Mouse (Mus musculus) ovary, postnatal 36 days (tissue): ENCODE results near the gene Sbk2.
"Not testable (repeated sequence)": the region's sequence is repeated elsewhere in the genome, so short reads cannot be mapped to it uniquely, and the experiment has no call there.

Source experiments
- DNase-seq: peaks from one replicate; pipeline ENCODE4 v3.0.0; 2022; ENCODE audit warnings: low spot score, mixed read lengths

Sbk2 gene

DNA sequence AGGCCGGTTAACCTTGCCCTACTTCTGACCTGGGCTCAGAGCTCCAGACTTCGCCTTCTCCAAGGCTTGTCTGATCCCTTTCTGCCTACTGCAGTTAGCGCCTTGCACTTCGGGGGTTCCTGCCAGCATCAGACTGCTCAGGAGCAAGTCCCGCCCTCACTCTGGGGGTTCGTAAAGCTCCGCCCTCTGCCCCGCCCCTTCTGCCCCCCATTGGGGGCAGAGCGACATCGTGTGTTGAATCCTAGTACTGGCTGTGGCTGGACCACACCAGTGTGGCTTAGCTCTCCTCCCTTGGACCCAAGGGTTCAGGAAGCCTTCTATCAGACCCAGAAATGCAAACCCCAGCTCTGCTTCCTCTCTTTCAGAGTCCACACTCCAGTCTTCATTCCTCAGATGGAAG, at the start of gene Sbk2:
Sbk2 (minus strand) TSS at position 135 of the 400 bp plus-strand sequence.
- DNase-seq: peak; percentile 87

DNA sequence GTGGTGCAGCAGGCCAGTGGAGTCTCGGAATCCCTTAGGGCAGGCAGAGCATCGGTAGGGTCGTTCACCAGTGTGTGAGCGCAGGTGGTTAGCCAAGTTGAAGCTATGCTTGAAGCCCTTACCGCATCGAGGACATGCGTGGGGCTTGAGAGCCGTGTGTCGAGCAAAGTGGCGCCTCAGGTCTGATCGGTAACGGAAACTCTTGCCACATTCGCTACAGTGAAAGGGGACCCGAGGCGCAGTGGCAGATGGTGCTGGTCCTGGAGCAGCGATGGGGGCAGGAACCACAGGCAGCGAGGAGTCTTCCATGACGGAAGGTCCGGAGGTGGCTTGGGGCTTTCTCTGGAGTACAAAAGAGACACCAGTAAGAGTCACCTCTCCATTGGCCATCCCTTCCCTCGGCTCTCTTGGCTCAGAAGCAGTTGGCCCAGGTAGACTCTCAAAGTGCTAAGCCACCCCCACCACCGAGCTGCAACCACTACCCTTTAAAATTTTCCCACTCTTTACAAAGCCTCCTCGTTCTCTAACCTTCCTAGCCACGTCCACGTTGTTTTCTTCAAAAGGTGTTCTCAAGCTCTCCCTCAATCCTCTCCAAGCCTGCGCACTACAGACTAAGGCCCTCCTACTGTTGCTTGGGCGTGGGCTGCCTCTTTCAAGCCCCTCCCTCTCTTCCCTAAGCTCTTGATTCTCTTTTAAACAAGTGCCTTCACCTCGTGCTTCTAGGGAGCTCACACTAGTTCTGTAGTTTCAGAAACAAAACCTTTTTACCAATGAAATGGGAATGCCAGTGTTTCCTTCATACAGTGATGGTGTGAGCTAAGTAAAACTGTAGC, 48.7 kb upstream of the Sbk2 start:
- no peak for DNase-seq

DNA sequence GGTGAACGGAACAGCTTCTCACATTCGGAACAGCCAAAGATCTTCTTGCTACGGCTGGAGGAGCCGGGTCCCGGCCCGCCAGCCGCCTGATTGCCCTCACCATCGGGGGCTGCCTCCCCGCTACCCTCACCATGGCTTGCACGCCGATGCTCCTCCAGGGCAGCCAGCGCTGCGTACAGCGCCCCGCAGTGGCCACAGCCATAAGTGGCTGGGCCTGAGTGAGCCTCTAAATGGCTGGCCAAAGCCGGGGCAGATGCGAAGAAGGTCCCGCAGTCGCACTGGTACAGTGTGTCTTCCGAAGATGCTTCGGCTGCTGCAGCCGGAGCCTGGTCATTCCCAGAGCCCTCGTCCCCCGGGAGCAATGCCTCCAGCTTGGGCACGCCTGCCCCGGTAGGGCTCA, 44.0 kb upstream of the Sbk2 start:
- DNase-seq: no peak

DNA sequence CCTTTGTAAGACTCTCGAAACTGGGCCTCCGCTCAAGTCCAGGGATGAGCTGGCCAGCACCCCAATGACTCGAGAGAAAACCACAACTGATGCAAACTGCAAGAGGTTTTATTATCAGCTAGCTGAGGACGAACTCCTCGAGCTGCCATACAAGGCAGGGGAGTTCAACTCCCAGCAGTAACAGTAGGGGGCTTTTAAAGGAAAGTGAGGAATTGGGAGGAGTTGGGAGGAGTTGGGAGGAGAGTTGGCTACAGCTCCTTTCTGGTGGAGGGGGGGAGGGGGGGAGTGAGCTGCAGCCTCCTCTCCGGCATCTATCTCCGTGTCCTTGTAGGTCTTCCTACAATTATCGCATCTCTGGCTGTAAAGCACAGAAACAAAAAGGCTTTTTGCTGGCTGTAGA, 38.7 kb upstream of the Sbk2 start:
- not testable (repeated sequence) for DNase-seq

DNA sequence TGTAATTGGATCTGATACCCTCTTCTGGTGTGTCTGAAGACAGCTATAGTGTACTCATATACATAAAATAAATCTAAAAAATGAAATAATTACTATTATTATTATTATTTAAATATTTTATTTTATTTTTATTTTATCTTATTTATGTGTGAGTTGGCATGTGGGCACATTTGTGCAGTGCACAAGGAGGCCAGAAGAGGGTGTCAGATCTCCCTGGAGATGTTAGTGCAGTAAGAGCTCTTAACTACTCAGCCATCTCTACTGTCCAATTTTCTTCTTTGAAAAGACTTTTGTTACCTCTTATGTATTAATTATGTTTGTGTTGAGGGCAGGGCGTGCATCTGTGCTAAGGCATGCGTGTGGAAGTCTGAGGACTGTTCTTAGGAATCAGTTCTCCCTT, 35.7 kb upstream of the Sbk2 start:
- DNase-seq: no peak

DNA sequence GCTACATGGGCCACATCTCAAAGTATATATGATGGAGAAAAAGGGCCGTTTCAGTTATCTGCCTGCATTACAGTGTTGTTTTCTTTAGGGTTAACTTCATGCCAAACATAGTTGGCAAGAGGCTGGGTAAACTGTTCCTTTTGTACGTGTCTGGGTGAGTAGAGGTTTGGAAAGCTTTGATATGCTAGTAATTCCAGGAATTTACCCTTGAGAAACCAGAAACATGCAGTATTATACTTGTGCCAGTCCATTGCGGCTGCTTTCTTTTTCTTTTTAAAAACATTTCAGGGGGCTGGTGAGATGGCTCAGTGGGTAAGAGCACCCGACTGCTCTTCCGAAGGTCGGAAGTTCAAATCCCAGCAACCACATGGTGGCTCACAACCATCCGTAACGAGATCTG, 32.7 kb upstream of the Sbk2 start:
- no peak for DNase-seq

DNA sequence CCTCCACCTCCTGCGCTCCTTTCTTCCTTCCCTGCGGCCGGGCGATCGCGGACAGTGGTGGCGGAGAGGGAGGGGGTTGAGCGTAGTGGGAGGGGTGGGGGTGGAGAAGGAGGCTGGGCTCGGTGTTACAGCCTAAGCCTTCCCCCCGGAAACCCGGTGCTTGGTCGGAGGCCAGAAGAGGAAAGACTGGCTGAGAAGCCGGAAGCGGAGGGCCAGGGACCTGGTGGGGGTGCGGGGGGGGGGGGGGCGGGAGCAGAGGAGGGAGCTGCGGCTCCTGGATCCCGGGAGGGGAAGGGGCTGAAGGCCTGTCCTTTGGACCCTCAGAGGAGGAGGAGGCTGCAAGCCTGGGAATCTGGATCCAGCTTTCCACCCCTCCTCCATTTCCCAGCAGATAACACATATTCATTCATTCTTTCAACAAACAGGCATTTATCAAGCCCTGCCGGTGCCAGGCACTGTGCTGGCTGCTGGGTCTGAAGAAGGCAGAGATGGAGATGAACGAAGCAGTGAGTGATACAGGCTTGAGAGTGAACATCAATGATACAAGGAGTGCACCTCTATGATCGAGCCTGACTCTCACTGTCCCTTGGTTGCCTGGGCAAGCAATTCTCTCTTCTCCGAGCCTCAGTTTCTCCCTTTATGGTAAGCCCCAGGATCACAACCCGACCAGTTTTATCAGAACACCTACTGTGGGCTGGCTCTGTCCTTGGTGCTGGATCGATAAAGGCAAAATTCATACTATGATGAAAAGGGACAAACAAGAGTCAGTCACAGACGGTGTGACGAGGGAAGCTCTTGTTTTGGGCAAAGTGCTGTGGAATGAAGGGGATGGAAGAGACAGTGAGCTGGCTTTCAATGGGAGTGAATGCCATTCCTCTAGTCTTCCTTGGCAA, 32.0 kb upstream of the Sbk2 start, which contains the start of gene Zfp579:
Zfp579 (minus strand) TSS at position 156 of the 893 bp plus-strand sequence.
- peak; percentile 91 for DNase-seq

DNA sequence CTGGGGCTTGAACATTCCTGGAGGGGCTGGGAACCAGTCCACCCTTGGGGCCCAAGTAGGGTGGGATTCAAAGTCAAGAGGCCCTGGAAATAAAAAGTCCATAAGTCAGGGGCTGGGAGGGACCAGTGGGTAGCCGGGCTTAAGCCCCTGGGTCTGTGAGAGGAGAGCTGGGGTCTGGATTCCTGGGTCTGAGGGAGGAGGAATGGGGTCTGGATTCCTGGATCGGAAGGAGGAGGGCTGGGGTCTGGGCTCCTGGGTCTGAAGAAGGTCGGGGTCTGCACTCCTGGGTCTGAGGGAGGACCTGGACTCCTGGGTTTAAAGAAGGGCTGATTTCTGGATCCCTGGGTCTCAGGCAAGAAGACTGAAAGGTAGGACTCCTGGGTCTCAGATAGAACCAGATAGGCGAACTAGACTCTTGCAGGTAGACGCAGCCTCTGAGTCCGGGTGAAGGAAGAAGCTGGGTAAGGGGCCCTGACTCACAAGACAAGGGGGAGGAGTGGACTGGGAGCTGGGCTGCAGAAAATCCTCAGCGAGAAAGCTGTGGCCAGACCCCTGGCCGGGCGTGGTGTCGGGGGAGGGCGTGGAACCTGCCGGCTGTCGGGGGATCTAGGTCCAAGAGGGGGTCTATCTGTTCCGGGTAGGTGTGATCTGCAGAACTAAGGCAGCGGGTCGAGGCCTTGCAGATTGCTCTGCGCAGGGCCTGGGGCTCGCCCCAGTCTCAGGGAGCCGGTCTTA, 31.2 kb upstream of the Sbk2 start:
- no peak for DNase-seq

DNA sequence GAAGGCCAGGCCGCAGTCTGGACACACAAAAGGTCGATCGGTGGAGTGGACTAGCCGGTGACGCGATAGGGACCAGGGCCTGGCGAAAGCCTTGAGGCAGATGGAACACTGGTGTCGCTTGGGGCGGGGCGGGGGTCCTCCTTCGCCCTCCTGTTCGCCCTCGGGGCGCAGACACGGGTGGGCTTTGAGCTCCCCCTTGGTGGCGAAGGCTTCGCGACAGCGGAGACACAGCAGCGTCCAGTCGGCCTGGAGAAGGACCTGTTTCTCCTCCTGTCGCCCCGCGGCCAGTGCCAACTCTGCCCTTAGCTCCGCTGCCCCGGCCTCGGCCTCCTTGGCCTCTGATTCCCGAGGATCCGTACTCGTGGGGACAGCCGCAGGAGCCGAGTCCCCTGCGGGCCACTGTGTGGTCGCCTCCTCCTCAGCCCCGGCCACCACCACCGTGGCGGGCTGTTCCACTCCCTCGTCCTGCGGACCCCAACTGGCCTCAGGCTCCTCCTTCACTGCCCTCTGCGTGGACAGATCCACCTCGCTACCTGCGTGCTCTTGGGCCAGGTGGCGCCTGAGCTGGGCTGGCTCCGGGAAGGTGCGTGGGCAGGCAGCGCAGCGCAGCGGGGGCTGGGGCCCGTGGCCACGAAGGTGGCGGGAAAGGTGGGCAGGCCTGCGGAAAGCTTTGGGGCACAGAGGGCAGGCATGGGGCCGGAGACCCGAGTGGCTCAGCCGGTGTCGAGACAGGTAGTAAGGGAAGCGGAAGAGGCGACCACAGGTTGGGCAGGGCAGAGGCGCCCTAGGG, 30.0 kb upstream of the Sbk2 start:
- DNase-seq: no peak

DNA sequence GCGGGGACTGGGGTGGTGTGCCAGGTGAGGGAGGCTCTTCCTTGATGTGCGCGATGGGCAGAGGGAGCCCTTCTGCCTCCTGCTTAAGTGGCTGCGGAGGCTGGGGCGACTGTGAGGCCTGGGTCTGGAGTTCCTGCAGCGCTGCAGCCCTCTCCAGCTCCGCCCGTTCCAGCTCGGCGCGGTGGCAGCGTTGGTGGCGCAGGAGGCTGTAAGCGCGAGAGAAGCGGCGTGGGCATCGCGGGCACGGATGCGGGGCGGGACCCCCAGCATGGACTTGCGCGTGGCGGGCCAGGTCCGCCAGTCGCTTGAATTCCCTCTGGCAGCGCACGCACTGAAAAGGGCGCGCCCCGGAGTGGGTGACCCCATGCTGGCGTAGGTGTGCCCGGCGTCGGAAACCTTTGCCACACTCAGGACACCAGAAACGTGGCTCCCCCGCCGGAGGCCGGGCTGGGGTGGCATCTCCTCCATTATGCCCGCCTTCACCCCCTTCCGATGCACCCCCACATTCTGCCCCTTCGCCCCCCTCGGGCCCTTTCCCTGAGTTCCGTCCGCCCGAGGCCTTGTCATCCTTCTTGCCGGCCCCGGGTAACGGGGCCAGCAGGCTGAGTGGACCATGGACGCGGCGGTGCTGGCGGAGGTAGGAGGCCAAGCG, 29.3 kb upstream of the Sbk2 start:
- no peak for DNase-seq

DNA sequence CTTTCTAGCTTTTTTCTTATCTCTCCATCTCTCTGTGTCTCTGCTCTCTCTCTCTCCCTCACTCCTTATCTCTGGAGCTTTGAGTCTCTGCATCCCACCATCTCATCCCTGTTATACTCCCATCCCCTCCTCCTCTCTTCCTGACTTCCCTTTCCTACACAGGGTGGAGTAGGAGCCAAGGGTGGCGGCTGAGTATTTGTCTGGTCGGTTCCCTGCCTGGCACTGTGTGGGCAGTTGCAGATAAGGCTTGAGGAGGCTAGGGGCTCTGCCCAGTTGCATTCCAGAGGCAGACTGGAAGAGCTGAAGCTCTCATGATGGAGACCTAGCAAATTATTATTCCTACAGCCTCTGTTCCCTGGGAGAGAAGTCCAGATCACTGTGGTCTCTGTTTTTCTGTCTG, 24.0 kb upstream of the Sbk2 start:
- no peak for DNase-seq

DNA sequence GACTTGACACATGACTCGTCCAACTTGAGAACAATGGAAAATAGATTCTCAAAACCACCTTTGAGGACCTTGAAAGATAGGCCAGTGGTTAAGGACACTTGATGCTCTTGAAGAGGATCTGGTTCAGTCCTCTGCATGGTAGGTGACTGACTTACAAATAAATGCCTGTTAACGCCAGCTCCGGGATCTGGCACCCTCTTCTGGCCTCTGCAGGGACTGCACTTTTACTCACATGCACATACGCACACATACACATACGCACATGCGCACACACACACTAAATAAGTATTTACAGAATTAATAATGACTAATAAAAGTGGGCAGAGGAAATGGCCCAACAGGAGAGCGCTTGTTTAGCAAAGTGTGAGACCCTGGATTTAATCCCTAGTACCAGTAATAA, 12.6 kb upstream of the Sbk2 start:
- no peak for DNase-seq

DNA sequence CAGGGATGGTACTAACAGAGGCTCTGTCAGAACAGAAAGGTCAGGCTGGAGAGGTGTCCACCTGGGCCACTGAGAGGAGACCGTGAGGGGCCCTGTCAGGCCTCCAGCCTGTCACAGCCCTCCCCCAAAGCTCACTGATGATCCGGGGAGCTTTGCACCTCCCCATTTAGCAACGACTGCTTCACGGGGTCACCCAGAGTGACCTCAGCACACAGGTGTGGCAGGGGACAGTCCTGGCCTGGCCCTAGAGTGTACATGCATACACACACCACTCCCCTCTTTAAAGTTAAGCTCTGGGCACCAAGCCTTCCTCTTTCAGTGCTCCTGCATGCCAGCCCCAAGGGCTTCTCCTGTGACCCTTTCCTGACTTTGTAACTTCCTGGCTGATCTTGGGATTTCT, 11.2 kb upstream of the Sbk2 start:
- DNase-seq: no peak

DNA sequence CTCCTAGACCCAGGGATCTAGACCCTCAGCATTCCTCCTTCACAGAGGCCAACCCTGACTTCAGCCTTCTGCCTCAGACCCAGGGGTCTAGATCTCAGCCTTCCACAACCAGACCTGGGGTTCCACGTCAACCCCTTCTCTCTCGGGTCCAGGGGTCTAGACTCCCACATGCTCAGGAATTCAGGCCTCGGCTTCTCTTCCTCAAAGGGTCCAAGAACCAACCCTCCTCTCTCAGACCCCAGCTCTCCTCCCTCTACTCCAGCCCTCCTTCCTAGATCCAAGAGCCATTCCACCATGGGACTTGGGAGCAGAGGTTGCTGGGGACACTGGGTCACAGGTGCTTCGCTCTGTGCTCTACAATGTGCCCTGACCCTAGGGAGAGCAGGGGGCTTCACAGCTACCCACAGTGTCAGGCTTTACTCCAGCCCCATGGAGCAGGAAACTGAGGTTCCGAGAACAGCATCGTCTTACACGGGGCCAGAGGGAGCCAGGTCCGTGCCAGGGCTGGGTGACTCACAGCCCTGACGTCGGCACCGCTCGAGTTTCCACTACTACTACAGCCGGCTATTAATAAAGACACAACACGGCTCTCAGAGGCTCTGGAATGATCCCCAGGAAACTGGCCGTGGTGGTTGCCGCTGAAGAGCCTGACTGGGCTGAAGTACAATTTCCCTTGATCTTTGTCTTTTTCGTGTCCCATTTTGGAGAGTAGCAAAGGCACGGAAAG, 8.3 kb upstream of the Sbk2 start:
- peak; percentile 33 for DNase-seq

DNA sequence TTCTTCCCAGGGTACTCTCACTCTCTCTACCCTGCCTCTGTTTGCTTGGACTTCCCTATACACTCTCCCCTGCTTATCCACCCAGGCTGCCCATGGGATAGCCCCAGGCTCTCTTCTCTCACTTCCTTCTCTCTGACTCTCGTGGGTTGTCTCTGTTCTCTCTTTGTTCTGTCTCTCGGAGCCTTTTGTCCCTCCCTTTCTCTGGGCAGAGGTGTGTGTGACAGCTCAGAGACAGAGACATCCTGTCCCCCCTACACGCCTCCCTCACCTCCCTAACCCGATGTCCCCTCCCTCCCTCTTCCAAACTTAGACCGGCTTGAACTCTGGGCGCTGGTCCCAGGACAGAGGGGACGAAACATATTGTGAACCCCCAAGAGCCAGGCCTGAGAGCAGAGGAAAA, 7.5 kb upstream of the Sbk2 start:
- no peak for DNase-seq

DNA sequence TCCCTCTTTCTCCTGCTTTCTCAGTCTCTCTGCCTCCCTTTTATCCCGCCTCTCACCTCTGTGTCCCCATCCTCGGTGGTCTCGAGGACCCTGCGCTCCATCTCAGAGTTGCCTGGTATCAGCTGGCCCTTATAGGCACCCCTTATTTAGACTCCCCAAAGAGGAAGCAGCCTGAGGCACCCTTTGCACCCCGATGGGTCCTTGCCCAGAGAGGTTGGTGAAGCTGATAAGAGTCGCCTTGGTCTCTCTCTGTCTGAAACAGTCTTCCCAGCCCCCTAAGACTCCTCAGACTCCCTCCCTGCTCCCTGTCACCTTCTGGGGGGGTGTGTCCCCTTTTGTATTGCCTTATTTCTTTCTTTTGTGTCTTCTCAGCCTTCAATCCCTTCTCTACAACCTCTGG, 6.9 kb upstream of the Sbk2 start, which contains the start of gene Sbk3:
Sbk3 (minus strand) TSS at position 101 of the 400 bp plus-strand sequence.
- no peak for DNase-seq

DNA sequence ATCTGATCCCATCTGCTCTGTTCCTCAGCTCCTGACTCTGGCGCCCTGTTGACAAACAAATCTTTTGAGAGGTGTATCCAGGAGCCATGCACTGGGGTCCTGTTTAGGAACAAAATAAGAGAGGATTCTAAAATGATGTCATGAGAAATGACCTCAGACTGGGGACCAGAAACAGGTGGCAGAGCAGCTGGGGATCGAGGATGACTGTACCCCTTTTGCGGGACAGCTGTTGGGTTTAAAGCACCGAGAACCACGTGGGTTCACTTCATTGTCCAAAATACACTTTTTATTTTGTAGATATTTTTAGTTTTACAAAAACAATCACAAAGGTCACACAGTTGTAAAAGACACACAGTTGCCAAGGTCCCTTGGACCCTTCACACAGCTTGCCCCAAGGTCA, 782 bp upstream of the Sbk2 start:
- DNase-seq: no peak

DNA sequence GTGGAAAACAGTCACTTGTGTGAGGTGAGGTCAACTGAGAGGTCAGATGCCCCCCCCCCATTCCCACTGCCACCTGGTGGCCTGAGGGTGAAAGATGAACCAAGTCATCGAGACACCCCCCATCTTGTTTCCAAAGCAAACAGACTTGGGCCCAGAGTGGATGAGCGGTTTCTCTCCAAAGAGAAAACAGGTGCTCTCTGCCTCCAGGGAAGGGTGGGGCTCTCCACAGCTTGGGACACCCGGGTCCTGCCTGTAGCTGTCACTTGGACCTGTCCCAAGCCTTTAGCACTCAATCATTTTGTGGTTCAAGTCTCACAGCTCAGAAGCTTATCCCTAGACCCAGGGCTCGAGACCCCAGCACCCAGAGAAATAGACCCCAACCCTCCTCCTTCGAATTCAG, 679 bp downstream of the Sbk2 start:
- no peak for DNase-seq

DNA sequence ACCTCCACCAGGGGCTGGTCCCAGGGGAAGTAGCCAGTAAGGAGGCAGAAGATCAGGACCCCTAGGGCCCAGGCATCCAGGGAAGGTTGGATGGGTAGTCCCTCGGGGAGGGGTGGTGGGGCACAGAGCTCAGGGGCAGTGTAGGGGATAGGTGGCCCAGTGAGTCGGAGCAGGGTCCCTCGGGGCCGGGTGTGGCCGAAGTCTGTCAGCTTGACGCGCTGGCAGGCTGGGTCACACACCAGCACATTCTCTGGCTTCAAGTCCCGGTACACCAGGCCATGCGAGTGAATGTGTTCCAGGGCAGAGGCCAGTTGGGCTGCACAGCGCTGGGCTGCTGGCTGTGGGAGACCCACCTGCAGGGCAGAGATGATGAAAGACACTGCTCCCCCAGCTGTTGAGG, 6.8 kb downstream of the Sbk2 start:
- no peak for DNase-seq

DNA sequence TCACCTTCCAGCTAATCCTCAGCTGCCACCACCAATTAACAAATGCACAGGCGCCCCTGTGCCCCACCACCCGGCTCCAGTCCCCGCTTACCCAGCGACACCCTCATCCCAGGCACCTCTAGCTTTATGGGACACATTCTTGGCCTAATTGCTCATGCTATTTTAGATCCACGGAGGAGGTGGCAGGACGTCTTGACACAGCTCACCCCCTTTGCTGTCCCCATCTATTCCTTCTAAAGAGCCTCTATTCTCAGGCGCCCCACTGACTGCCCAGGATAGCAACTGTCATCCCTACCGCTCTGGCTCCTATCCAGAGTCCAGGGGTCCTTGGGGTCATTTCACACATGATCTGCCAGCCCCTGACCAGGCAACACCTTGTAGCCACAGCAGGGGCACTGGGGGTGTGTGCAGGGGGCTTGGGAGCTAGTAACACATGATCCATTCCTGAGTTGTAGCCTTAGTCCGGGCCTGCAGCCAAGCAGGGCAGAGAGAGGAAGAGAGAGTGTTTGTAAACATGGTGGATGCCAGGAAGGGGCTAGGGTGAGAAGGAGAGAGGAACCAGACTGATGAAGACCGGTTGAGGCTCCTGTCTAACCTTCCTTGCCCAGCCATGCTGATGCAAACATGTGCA, 10.3 kb downstream of the Sbk2 start:
- no peak for DNase-seq
